Mouse (Mus musculus) thymus, postnatal 0 days (tissue): ENCODE results near the gene Sall1. TPM values are rescaled to one million over a fixed set of nuclear protein-coding genes. Genes with fewer than 3 reads are reported as not detected.

Experiments used
- DNase-seq: peaks from one replicate; pipeline ENCODE4 v3.0.0-alpha.2; 2015; ENCODE audit warnings: low spot score
- polyA plus RNA-seq: library from polyadenylated mRNA; unstranded; fragments of >200 nt; fragmentation: Nextera tagmentation; extraction: Ambion mirVana; gene quantifications from 2 replicates; pipeline ENCODE4 v1.2.1, GENCODE M21; 2015

Sall1 gene
- polyA plus RNA-seq, 1 experiment from 2014 or later, result 0.03 TPM

DNA sequence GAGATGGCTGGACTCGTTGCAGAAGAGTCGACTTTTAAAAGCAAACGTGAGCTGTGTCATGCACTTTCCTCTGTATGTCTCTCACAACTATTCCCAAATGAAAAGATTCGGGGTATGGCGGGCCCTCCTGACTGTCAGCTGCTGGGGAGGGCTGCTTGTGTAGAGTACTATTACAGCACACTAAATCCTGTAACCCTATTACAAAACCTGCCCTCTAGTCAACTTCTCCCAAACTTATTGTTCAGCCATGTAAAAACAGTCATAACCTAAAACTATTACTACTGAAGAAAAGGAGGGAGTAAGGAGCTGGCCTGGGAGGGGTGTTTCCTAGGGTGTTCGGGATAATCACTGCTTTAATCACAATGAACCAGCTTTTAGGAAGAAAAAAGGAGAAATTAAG, 4.1 kb downstream of the Sall1 start:
- no peak for DNase-seq

DNA sequence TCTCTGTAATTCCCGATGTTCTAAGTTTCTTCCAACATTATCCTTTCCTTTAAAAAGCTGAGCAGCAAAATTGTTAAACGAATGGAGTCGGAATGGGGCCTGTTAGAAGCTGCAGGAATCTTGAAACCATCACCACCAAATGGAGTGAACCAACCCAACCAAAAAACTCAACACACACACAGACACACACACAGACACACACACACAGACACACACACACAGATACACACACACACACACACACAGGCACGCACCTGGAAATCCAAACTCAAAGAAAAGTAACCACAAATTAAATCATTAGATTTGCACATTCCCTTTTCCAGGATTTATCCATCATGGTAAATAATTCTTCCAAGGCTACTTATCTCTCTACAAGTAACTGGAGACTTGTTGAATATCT, 5.0 kb downstream of the Sall1 start:
- no peak for DNase-seq

- no peak for DNase-seq
These were observed 6.3 kb downstream of the Sall1 start for GRCm38 (mm10) chr8:89037536-89038236.

GRCm38 (mm10) chr8:89032412-89032811, 11.6 kb downstream of the Sall1 start:
- no peak for DNase-seq

DNA sequence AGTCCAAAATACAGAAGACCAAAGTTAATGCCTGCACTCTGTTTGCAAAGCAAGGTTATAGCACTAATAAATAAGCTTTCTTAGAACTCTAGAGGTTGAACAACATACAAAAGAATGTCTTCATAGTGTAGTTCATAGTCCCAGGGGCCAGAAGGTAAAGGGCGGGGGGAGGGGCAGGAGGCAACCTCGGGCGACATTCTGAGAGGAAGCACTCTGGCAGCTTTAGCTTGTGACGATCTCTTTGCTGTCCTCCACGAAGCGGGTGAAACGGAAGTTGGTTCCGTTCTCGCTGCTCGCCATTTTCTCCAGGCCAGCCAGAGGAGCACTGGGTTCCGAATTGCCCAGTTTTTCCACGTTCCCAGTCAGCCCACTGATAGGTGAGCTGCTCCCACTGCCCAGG, 15.8 kb downstream of the Sall1 start:
- no peak for DNase-seq

- DNase-seq, result no peak
These were observed 17.8 kb downstream of the Sall1 start for GRCm38 (mm10) chr8:89026139-89026520.

GRCm38 (mm10) chr8:89025281-89026138, 18.5 kb downstream of the Sall1 start:
- DNase-seq, result no peak

DNA sequence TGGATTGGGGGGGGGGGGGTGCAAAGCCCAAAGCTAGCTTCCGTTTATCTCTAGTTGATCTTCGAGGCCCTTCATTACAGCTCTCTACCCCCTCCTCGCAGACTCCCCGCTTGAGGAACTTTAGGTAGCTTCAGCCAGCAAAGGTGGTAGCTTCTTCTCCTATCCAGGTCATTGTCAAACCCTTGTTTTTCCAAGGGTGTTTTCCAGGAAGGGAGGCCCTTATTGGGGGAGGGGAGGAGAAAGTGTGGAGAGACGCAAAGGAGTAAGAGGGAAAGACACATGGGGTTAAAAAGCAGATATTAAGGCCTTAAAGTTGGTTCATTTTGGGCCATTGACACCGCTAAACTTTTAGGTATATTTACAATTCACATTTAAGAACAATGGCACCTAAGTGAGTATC, 19.2 kb downstream of the Sall1 start:
- DNase-seq, result no peak

GRCm38 (mm10) chr8:89021139-89021538, 22.8 kb downstream of the Sall1 start:
- DNase-seq, result no peak

DNA sequence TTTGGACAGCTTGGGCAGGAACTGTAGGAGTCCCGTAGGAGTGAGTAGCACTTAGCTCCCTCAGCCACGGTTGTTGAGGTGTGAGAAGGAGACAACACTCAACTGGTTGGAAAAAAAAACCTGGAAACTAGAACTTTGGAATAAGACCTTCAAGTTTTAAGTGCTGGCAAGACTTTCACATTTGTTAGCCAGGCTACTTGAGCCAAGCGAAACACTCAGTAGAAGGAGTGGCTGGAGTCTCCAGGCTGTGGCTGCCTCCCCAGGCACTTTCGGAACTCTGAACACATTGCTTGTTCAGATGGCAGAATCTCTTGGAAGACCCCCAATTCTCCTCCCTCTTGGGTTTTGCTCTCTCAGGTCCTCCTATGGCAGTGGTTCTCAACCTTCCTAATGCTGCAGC, 26.1 kb downstream of the Sall1 start:
- no peak for DNase-seq

DNA sequence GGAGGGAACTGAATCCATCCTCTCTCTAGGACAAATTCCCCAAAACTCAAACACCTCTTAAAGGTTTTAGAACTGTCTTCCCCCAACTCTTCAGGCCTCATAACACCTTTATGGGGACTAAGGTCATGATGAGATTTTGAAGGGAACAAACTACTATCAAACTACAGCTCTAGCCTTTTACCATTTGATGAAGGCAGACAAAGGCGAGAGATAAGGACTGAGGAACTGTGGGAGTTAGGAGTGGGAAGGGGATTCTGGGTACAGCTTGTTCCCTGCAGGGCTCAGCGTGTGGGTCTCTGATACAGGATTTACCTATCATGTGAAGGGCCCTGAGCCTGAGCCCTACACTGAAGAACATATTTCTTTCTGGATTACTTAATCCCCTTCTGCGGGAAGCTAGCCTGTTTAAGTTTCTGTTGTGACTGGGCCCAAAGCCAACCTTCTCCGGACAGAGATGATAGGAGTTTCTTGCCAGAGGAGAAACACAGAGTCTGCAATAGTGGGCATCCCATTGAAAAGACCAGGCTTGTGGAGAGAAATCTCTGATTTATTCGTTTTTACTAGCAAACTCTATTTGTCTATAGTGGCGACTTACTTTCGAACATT, 27.4 kb downstream of the Sall1 start:
- no peak for DNase-seq

DNA sequence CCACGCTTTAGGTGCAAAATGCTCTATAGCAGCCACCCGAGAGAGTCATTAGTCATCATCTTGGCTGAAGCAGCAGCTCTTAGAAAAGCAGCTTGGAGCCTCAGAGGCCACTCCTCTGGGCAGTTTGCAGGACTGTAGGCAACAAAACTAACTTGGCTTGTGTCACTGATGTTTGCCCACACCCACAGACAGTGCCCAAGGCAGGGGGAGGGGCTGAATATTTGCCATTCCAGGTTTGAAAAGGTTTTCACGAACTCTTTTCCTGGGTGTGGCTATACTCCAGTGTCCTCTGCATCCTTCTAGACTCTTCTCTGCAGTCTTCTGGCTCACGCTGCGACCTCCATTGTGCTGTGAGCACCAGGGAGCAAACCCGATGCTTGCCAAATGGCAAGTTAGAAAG, 28.4 kb downstream of the Sall1 start:
- DNase-seq, result no peak

DNA sequence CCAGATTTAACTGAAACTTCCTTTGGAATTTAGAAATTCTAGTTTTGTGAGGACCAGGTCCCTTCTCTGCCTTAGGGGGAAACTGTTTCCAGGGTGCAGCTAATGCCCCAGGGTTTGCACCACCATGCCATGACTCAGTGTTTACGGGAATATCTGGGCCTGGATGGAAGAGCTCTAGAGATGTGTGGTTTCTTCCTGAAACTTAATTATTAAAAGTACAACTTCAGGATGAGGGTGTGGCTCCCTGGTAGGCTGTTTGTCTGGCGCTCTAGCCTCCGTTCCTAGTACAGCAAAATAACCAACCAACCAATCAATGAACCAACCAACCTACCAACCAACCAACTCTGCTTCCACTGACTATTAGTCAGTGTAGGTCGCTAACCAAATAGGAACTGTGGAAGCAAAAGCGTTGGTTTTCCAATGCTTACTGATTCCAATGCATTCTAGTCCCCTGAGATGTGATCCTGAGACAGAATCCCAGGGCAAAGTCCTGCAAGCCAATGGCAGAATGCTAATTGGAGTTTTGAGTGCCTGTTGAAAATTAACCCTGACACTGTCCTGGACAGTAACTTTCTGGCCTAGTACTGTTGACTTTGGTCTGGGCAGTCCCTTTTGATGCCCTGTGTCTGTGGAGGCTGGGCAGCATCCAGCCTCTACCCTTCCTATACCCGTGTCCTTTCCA, 31.0 kb downstream of the Sall1 start:
- DNase-seq, result no peak

GRCm38 (mm10) chr8:89012024-89012712, 31.8 kb downstream of the Sall1 start:
- no peak for DNase-seq

- no peak for DNase-seq
These were observed 35.2 kb downstream of the Sall1 start for GRCm38 (mm10) chr8:89008784-89009183.

GRCm38 (mm10) chr8:89007114-89007513, 36.8 kb downstream of the Sall1 start:
- DNase-seq, result no peak

GRCm38 (mm10) chr8:89006426-89006825, 37.5 kb downstream of the Sall1 start:
- DNase-seq, result no peak

DNA sequence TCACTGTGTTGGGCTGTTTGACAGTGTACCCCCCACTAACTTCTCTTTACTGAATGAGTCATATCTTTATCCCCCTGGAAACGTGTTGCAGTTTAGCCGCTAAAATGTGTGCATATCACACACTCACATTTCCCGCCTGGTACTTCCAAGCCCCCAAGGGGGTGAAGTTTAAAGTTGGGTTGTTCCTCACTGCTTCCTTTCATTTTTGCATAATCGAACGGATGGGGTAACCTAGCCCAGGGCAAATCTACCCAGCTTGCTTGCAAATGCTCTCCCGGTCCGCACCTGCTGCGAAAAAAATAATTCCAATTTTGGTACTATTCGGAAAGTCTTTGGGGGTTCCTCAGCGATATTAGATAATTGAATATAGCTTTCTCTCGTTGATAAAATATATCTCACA, 38.2 kb downstream of the Sall1 start:
- no peak for DNase-seq

DNA sequence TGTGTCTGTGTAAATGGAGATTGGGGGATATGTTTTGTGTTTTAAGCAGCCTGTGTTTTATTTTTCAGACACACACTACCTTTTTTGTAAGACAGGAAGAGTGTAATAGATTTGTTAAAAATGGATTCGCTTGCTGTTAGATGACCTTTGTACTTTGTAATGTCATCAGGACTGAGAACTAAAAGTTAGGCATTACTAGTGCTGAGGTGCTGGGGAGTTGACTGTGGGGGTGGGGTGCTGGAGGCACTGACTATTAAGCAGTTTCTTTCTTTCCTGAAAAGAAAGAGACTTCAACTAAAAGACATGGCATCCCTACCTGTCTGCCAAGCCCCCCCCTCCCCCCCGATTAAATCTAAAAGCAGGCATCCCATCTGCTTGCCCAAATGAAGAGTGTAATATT, 39.9 kb downstream of the Sall1 start:
- DNase-seq, result no peak

DNA sequence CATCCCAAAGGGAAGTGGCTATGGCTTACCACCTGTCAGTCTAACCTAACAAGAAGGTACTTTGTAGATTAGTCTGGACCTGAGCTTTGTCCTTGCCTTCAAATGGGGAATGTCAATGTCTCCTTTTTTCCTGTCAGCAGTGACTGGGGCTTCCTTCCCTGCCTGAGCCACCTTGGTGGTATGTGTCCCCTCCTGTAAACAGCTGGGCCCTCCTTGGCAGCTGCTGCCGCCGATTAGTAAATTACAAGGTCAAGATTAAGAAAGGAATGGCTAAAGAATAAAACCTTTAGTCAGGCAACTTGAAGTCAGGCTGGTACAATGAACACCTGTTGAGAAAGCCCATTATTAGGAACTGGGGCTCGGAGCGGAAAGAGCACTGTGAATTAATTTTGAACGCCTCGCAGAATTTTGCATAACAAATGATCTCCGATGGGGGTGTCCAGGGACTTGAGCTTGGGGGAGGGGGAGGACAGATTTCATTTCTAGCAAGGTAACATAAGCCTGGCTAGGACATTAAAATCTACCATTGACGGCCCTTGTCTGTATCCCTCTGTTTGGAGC, 40.5 kb downstream of the Sall1 start:
- DNase-seq, result no peak

DNA sequence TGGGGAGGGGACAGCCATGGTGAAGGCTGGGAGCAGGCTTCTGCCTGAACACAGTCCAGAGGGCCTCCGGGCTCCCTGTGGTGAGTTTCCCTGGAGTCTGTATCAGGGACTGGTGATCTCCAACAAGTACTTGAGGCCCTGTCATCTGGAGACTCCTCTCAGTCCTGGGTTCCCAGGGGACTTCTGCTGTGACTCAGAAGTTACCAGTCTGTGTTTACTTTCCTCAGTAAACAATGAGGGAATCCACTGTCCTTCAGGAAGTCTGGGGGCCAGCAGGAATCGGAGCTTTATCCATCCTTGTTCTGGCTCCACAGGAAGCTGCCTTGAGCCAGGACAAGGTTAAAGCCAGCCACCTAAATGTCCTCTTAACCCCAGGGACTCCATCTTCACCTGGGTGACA, 41.8 kb downstream of the Sall1 start:
- no peak for DNase-seq
